Mouse (Mus musculus) ES-Bruce4 (cell line): ENCODE results near the gene G430095P16Rik.
A peak's percentile ranks its signal among the peaks of the same experiment; 100 is the strongest.

Experiments used
- CTCF ChIP-seq: IDR thresholded peaks from one replicate; pipeline ENCODE4 v1.8.1; 2011; ENCODE audit warnings: low read depth, low read length
- EP300 ChIP-seq: IDR thresholded peaks from 2 replicates; pipeline ENCODE4 v1.6.1; 2011; ENCODE audit warnings: low read depth, low read length; ENCODE audit not compliant: insufficient read depth
- POLR2A ChIP-seq: IDR thresholded peaks from one replicate; pipeline ENCODE4 v1.8.1; 2011; ENCODE audit warnings: low read length; ENCODE audit not compliant: insufficient read depth

DNA sequence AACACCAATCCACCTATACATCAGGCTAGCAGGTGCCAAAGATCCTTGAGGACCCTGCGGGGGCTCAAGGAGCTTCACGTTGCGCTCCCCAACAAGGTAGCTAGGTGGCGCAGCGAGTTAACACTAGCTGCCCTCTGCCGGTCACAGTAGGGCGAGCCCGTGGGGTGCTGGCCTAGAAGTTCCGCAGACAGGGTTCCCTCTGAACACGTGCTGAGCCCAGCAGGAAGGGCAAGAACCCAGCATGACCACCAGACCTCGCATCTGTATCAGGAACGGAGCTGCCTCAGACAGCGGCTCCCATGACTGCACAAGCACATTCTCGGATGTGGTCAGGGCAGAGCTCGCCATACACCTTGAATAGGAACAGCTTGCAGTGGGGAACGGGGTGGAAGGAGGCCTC is 14.8 kb downstream of the G430095P16Rik start:
- TF ChIP-seq CTCF: peak; percentile 99
- TF ChIP-seq POLR2A: no peak
- 0 out of 2 replicates have a peak, but pooled peaks have one; percentile 40 for TF ChIP-seq EP300
